Mouse (Mus musculus) liver (tissue): ENCODE data around the gene Map3k1.
"Not testable (repeated sequence)": the region's sequence is repeated elsewhere in the genome, so short reads cannot be mapped to it uniquely, and the experiment has no call there.

ENCODE experiments used
- DNase-seq: peaks from one replicate; pipeline ENCODE4 v3.0.0-alpha.2; 2020; ENCODE audit warnings: mixed read lengths

Map3k1 gene

GRCm38 (mm10) chr13:111741204-111741990 is 67.4 kb downstream of the Map3k1 start:
- DNase-seq = no peak

- no peak for DNase-seq
These were observed 81.9 kb downstream of the Map3k1 start for GRCm38 (mm10) chr13:111726898-111727297.

GRCm38 (mm10) chr13:111725165-111726077 is 83.4 kb downstream of the Map3k1 start:
- DNase-seq = peak; percentile 99

- DNase-seq = no peak
These were observed 84.0 kb downstream of the Map3k1 start for GRCm38 (mm10) chr13:111724811-111725164.

GRCm38 (mm10) chr13:111719726-111720125 is 89.1 kb downstream of the Map3k1 start:
- no peak for DNase-seq

- no peak for DNase-seq
These were observed 98.3 kb downstream of the Map3k1 start for GRCm38 (mm10) chr13:111710531-111710930.

GRCm38 (mm10) chr13:111703952-111704351 is 104.8 kb downstream of the Map3k1 start:
- not testable (repeated sequence) for DNase-seq

- no peak for DNase-seq
These were observed 105.4 kb downstream of the Map3k1 start for GRCm38 (mm10) chr13:111703396-111703795.
